Mouse (Mus musculus): Measurements from ENCODE around the gene Gm853. TPM values are rescaled to one million over a fixed set of nuclear protein-coding genes. Genes with fewer than 3 reads are reported as not detected.
A peak's percentile ranks its signal among the peaks of the same experiment; 100 is the strongest.

Gene Gm853
- not detected in 2 replicates for polyA plus RNA-seq (2012; ENCODE audit: insufficient read depth, insufficient read length, missing spikeins)

GRCm38 (mm10) chr4:130222179-130222578, at the start of gene Gm853:
Gm853 (minus strand) TSS chr4:130222401.
- no peak within 1 kb of the TSS for H3K27ac ChIP-seq (replicated peaks; ENCODE audit: low read depth, low read length)
- no peak within 1 kb of the TSS for H3K4me3 ChIP-seq (ENCODE audit: insufficient read depth, low read depth, low read length)
- H3K4me1 ChIP-seq (ENCODE audit: control insufficient read depth, insufficient read depth, insufficient read length, low read length): no peaks in the 10 kb centered on the region

GRCm38 (mm10) chr4:130270611-130271347, 48.6 kb upstream of the Gm853 start:
- H3K4me3 ChIP-seq (ENCODE audit: insufficient read depth, low read depth, low read length): no peak overlapping the region
- H3K27ac ChIP-seq (replicated peaks; ENCODE audit: low read depth, low read length): no peak overlapping the region
- H3K4me1 ChIP-seq (ENCODE audit: control insufficient read depth, insufficient read depth, insufficient read length, low read length): no peaks in the 10 kb centered on the region

GRCm38 (mm10) chr4:130270089-130270488, 47.9 kb upstream of the Gm853 start:
- Histone ChIP-seq H3K4me1 (ENCODE audit: control insufficient read depth, insufficient read depth, insufficient read length, low read length) (no peaks in the 10 kb centered on the region), H3K4me3 (ENCODE audit: insufficient read depth, low read depth, low read length) (no peak overlapping the region), H3K27ac (replicated peaks; ENCODE audit: low read depth, low read length) (no peak overlapping the region)

- Histone ChIP-seq H3K4me1 (ENCODE audit: control insufficient read depth, insufficient read depth, insufficient read length, low read length) (no peaks in the 10 kb centered on the region), H3K27ac (replicated peaks; ENCODE audit: low read depth, low read length) (no peak overlapping the region), H3K4me3 (ENCODE audit: insufficient read depth, low read depth, low read length) (no peak overlapping the region)
Measured at GRCm38 (mm10) chr4:130268736-130269135, 46.5 kb upstream of the Gm853 start.

- Histone ChIP-seq H3K27ac (replicated peaks; ENCODE audit: low read depth, low read length) (no peak overlapping the region), H3K4me3 (ENCODE audit: insufficient read depth, low read depth, low read length) (no peak overlapping the region), H3K4me1 (ENCODE audit: control insufficient read depth, insufficient read depth, insufficient read length, low read length) (no peaks in the 10 kb centered on the region)
Measured at GRCm38 (mm10) chr4:130267069-130267468, 44.9 kb upstream of the Gm853 start.

GRCm38 (mm10) chr4:130266601-130267000, 44.4 kb upstream of the Gm853 start:
- no peaks in the 10 kb centered on the region for H3K4me1 ChIP-seq (ENCODE audit: control insufficient read depth, insufficient read depth, insufficient read length, low read length)
- no peak overlapping the region for H3K27ac ChIP-seq (replicated peaks; ENCODE audit: low read depth, low read length)
- peak overlapping the region; percentile 22; the same call in 1 of the 2 replicates for H3K4me3 ChIP-seq (ENCODE audit: insufficient read depth, low read depth, low read length)

GRCm38 (mm10) chr4:130264698-130265349, 42.6 kb upstream of the Gm853 start:
- no peak overlapping the region for H3K4me3 ChIP-seq (ENCODE audit: insufficient read depth, low read depth, low read length)

GRCm38 (mm10) chr4:130264131-130264530, 41.9 kb upstream of the Gm853 start:
- no peak overlapping the region for H3K4me3 ChIP-seq (ENCODE audit: insufficient read depth, low read depth, low read length)
- no peak overlapping the region for H3K27ac ChIP-seq (replicated peaks; ENCODE audit: low read depth, low read length)
- H3K4me1 ChIP-seq (ENCODE audit: control insufficient read depth, insufficient read depth, insufficient read length, low read length): no peaks in the 10 kb centered on the region

More at GRCm38 (mm10) chr4:130264698-130265349, 42.6 kb upstream of the Gm853 start:
- Histone ChIP-seq H3K4me1 (ENCODE audit: control insufficient read depth, insufficient read depth, insufficient read length, low read length) (no peaks in the 10 kb centered on the region), H3K27ac (replicated peaks; ENCODE audit: low read depth, low read length) (no peak overlapping the region)

- H3K27ac ChIP-seq (replicated peaks; ENCODE audit: low read depth, low read length): no peak overlapping the region
- H3K4me3 ChIP-seq (ENCODE audit: insufficient read depth, low read depth, low read length): no peak overlapping the region
- H3K4me1 ChIP-seq (ENCODE audit: control insufficient read depth, insufficient read depth, insufficient read length, low read length): no peaks in the 10 kb centered on the region
Measured at GRCm38 (mm10) chr4:130260406-130260805, 38.2 kb upstream of the Gm853 start.

GRCm38 (mm10) chr4:130252441-130253157, 30.4 kb upstream of the Gm853 start:
- no peak overlapping the region for H3K4me3 ChIP-seq (ENCODE audit: insufficient read depth, low read depth, low read length)
- H3K4me1 ChIP-seq (ENCODE audit: control insufficient read depth, insufficient read depth, insufficient read length, low read length): no peaks in the 10 kb centered on the region
- no peak overlapping the region for H3K27ac ChIP-seq (replicated peaks; ENCODE audit: low read depth, low read length)

- no peaks in the 10 kb centered on the region for H3K4me1 ChIP-seq (ENCODE audit: control insufficient read depth, insufficient read depth, insufficient read length, low read length)
- no peak overlapping the region for H3K4me3 ChIP-seq (ENCODE audit: insufficient read depth, low read depth, low read length)
- no peak overlapping the region for H3K27ac ChIP-seq (replicated peaks; ENCODE audit: low read depth, low read length)
Measured at GRCm38 (mm10) chr4:130251763-130252162, 29.6 kb upstream of the Gm853 start.

- Histone ChIP-seq H3K4me1 (ENCODE audit: control insufficient read depth, insufficient read depth, insufficient read length, low read length) (no peaks in the 10 kb centered on the region), H3K27ac (replicated peaks; ENCODE audit: low read depth, low read length) (no peak overlapping the region), H3K4me3 (ENCODE audit: insufficient read depth, low read depth, low read length) (no peak overlapping the region)
Measured at GRCm38 (mm10) chr4:130251172-130251705, 29.0 kb upstream of the Gm853 start.

GRCm38 (mm10) chr4:130248636-130249035, 26.4 kb upstream of the Gm853 start:
- Histone ChIP-seq H3K4me1 (ENCODE audit: control insufficient read depth, insufficient read depth, insufficient read length, low read length) (no peaks in the 10 kb centered on the region), H3K4me3 (ENCODE audit: insufficient read depth, low read depth, low read length) (no peak overlapping the region), H3K27ac (replicated peaks; ENCODE audit: low read depth, low read length) (no peak overlapping the region)

GRCm38 (mm10) chr4:130246132-130246531, 23.9 kb upstream of the Gm853 start:
- Histone ChIP-seq H3K27ac (replicated peaks; ENCODE audit: low read depth, low read length) (no peak overlapping the region), H3K4me3 (ENCODE audit: insufficient read depth, low read depth, low read length) (no peak overlapping the region), H3K4me1 (ENCODE audit: control insufficient read depth, insufficient read depth, insufficient read length, low read length) (no peaks in the 10 kb centered on the region)

GRCm38 (mm10) chr4:130244749-130245148, 22.5 kb upstream of the Gm853 start:
- H3K4me3 ChIP-seq (ENCODE audit: insufficient read depth, low read depth, low read length): no peak overlapping the region
- no peaks in the 10 kb centered on the region for H3K4me1 ChIP-seq (ENCODE audit: control insufficient read depth, insufficient read depth, insufficient read length, low read length)
- H3K27ac ChIP-seq (replicated peaks; ENCODE audit: low read depth, low read length): no peak overlapping the region
